Mouse (Mus musculus) lung, adult 18-20 months (tissue): ENCODE data around the gene Gprc6a.
A peak's percentile ranks its signal among the peaks of the same experiment; 100 is the strongest.

ENCODE experiments used
- DNase-seq, 2 experiments: peaks; one replicate each; pipeline ENCODE4 v3.0.0; 2022; ENCODE audit warnings: mixed read lengths in 2 of 2

Gprc6a gene

DNA sequence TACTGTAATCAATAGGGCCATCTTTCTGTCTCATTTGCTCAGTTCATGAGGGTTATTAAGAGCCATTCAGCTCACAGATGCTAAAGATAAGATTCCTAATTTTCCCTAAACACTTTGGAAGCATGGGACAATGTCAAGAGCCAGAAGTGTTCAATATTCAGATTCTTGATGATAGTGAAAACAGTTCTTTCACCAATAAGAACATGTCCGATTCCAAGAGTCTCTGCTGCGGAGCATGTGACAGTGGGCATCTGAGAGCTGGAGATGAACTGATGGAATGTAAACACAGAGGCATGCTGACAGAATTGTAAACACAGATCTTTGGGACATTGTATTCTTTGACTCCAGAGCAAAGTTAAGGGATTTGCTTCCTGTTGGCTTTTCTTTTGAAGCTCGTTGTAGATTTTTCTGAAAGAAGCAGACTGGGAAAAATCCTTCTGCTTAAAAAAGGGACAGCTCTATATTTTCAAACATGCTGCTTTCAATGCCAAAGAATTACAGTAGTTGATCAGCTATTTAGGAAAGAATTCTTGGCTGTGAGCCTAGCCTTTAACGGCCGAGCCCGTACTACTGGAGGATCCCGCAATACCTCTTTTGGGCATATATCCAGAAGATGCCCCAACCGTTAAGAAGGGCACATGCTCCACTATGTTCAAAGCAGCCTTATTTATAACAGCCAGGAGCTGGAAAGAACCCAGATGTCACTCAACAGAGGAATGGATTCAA is at the start of gene Gprc6a:
Gprc6a (minus strand) TSS at position 51 of the 726 bp plus-strand sequence.
- DNase-seq, result no peak

DNA sequence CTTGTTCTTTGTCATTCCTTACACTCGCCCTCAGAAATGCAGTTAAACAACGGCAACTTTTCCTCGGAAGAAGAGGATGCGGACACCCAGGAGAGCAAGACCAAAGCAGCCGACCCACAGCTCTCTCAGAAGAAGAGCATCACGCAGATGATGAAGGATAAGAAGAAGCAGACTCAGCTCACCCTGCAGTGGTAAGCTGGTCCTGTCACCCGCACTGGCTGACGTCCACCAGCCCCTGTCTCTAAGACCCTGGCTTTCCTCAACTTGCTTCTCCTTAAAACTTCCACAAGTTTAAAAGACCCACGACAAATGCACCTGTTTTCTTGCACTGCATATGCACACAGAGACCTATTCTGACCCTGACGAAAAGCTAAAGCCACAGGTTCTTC is 47.0 kb upstream of the Gprc6a start:
- DNase-seq, result no peak

DNA sequence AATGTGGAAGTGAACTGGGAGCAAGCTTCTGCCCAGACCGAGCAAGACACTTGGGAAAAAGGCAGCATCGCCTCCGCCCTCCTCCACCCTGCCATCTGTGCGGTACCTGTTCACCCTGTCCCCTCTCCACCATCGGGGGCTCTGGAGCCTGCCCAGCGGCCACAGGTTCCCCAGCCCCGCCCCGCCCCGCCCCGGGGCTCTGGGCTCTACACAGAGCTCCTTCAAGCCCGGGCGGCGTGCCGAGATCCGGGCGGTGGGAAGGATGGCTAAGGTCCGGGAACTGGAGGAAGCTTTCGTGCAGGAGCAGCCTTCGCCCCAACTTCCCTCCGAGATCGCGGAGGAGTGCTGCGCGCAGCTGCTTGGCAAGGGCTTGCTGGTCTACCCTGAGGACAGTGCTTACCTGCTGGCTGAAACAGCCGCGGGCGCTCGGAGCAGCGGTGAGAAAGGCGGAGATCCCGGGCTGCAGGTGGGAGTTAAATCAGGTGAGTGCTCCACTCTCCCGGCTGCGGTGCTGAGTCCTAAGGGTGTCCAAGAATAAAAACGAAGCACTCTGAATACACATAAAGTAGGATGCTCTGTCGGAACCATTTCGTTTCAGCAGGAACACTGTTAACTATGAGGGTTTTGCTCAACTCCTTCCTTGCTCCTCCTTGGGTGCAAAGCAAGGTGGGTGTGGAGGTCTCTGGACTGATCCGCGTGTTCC is 46.4 kb upstream of the Gprc6a start, which contains the start of gene Rfx6:
Rfx6 (plus strand) TSS at position 209 of the 703 bp plus-strand sequence.
- DNase-seq, result peak; percentile 3 to 4

DNA sequence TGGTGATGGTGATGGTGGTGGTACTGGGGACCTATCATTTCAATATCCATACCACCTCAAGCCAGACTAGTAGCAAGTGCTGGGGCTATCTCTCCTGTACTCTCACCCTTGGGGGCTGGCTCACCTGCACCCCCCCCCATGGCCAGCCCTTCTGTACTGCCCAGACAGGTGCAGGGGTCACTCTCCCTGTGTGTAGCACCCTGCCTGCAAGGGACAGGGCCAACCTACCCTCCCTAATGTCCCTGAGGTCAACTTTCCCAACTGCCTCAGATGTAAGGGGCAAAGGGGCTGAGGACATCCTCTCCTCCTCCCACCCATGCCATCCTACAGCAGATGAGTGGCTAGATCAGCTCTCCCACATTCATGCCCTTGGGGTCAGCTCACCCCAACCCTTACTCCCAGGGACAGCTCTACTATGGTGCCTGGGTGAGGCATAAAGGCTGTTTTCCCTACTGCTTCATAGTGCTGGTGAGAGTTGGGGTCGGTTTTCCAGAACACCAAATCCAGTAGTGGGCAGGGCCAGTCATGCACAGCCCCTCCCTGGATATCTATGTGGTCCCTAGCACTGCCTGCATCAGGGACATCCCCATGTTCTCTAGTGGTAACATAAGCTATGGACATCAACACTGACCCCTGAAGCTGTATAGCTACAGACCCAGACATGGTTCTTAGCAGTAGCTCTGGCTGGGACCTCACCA is 41.0 kb upstream of the Gprc6a start:
- no peak for DNase-seq

DNA sequence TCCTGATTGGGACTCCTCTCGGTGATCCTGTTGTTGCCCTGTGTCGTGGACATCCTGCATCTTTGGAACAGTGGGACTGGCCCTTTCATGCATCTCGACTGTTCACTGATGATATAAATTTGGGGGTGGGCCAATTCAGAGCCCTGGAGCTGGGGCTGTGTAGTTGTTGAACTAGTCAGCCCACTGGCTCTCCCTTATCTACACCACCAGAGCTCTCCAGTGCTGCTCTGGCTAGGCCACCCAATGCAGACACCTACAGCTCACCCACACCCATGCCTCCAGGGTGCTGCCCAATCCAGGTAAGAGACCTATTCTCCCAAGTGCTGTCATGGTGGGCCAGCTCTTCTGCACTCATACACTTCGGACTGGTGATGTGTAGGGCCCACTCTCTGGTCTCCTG is 40.3 kb upstream of the Gprc6a start:
- DNase-seq, result no peak

DNA sequence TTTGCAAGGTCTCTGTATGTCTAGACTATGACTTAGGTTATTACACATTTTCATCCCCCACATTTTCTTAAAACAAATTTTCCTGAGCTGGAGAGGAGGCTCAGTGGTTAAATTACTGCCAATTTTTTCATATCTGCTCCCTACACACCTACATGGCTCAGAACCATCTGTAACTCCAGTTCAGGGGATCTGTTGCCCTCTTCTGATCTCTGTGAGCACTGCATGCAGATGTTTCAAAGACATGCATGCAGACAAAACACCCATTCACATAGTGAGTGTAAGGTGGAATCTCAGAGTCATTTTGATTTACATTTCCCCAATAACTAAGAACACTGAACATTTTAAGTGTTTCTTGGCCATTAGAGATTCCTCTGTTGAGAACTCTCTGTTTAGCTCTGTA is 38.1 kb upstream of the Gprc6a start:
- DNase-seq, result no peak

DNA sequence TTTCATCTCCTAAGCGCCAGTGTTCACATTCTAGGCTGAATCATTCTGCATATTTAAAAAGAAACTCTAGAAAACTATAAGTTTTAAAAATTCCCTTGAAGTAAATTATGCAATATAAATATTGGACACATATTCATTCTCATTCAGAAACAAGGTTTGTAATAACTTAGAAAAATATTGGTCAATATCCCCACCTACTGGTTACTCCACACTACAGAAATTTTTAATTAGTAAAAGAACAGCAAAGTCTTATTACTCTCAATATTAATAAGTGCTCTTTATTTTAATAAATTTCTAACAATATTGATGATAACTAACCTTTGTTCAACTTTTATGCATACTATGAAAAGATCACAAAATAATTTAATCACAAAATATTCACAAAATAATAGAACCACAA is 26.1 kb upstream of the Gprc6a start:
- no peak for DNase-seq

DNA sequence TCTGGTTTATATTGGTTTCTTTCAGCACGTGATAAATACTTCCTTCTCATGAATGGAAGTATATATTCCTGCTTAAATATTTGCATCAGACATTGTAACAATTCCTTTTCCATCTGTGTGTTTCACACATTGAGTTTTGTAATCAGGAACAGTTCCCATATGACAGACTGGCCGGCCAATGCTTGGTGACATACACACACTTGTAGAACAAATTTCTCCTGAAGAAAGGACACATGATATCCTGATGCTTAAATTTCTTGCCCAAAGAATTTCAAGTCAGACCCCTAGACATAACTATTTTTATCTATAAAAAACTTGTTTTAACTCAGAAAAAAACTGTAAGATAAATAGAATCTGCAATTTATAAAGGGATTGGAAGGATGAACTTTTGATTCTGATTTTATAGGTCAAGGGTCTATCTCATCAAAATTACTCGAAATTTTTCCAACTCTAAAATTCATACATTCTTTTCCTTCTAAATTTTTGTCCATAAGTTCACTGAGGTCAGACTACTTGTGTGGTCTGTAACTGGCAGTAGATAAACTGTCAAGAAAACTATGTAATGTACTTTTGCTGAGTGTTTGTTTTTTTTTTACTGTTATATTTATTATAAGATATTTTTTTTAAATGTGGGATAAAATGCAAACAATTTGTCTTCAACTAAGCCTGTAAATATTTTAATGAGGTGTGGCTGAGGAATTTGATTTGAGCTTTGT is 18.4 kb upstream of the Gprc6a start:
- no peak for DNase-seq

DNA sequence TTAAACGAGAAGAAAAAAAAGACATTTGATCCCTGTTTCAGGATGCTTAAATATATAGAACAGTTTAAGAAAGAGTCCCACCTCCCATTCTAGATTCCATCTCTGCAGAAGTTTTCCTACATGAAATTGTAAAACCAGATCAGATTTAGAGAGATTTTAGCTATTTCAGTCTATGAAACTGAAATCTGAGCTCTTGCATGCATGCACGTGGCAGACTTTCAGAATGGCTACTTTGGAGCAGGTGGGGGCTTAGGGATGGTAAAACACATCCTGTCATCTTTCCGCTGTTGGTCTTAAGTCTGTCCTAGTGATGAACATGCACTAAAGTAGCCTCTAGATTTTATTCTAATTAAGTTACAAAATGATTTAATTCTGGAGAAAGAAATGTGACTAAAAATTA is 10.1 kb downstream of the Gprc6a start:
- no peak for DNase-seq

DNA sequence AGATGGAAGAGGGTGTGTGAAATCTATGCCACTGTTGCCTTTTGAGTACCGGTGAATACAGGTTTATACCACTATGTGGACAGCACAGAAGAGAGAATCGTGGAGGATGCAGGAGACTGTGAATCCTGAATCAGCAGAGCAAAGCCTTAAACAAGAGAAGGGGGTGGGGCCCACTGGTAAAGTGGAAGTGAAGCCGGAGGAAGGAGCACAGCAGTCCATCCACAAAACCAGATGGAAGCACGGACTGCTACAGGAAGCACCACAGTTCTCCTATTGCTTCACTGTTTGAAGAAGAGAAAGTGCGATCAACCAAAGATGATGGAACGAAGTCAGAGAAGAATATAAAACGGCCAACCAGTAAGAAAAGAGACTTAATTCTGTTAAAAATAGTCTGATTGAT is 11.1 kb downstream of the Gprc6a start:
- DNase-seq, result no peak

DNA sequence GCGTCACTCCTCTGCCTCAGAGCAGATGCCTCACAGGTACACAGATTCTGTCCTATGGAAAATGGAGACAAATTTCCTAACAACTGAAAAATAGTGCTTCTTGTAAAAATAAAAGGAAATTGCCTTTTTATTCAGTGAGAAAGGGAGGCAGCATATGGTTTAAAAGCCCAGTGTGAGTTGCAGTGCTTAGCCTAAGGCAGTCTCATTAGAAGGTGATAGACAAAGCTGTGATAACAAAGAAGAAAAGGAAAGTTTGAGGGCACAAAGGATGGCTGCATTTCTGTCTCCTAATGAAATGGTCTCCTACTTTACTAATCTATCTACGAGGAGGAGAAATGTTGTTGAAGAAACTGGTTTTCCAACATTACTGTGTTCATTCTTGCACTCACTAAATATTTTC is 12.7 kb downstream of the Gprc6a start:
- no peak for DNase-seq

DNA sequence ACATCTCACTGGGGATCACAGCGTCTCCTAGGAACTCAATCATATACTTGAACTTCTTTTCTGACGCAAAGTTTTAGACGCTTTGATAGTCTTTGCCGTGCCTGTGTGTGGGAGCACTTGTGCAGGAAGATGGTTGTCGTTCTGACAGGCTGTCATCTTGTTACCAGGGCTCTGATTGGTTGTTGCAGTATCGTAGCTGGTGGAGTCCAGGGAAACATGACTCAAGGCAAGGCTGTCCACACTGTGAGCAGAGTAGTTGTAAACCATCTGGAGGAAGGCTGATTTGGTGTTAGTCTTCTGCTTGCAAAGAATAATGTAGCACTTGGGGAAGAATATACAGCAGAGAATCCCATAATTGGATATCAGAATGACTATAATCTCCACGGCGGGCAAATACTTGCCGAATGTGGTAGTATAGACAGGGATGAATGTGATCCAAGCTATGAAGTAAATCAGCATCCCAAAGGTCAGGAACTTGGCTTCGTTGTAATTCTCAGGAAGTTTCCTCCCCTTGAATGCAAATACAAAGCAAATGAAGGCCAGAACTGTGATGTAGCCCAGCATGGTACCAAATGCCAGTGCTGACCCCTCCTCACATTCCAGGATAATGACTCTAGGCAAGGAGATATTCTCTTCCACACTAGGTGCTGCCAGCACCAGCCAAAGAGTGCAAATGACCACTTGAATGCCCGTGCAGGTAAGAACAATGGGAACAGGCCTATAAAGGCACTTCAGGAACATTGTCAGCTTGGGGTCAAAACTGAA is 16.3 kb downstream of the Gprc6a start:
- DNase-seq, result no peak

DNA sequence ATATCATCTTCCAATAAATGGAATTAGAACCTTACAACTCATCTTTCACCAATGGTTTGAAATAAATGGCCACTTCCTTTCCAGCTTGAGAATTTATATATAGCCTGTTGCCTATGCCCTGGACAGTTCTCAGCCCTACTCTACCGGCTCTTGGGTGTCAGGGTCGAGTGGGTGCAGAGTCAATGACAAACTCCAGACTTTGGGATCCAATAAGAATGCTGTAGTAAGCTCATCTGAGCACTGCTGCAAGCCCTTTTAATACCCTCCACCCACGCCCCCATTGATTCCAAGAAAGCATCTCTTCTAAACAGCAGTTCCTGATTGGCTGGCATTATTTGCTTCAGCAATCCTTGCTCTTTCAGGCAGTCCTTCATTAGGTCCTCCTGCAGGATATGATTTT is 17.8 kb downstream of the Gprc6a start:
- DNase-seq, result no peak

DNA sequence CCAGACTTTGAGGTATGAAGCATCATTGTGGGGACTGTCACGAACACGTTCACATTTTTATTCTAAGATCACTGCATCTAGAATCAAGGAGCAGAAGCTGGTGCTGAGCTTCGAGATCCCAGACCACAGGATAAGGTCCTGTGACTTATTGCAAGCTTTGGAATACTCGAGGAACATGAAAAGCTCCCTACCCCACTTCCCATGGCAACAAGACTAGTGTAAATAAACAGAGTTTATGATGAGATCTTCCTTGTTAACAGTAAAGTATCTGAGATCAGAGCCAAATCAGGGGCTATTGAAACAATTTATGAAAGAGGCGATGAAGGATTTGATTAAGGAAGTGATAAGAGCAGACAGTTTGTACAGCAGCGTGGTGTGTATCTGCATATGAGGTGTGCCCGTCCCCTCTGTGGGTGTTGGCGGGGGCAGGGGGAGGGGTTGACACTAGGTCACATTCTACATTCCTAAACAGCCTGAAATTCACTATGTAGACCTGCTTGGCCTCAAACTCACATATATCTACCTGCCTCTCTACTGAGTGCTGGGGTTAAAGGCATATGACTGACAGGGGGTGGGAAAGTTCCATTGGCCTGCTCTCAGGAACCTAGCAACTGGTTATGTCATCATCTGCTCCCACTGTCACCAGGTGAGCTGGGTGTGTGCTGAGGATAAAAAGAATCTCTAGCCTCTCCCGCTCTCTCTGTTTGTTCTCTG is 19.1 kb downstream of the Gprc6a start:
- DNase-seq, result no peak

DNA sequence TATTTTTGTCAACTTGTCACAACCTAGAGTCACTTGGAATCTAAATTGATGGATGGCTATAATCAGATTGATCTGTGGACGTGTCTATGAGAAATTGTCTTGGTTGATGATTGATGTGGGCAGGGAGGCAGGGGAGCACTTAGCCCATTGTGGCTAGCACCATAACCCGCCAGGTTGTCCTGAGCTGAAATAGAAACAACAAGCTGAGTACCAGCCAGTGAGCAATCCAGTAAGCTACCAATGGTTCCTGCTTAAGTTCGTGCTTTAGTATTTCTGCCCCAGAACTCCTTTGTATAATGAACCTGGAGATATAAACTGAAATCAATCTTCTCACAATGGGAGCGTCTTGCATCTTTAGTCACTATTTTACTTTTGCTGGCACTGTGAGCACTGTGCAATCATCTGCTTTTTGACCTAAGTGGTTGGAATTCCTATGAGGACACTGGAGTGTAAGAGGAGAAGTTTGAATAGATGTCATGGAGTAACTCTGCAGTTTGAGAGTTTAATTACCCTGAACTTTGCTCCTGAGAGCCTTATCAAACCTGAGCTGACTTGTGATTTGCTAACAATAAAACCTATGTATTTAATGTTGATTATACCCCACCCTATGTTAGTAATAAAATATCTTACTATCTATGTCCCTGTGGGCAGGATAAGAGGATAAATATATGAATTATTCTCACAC is 21.4 kb downstream of the Gprc6a start:
- DNase-seq, result no peak

DNA sequence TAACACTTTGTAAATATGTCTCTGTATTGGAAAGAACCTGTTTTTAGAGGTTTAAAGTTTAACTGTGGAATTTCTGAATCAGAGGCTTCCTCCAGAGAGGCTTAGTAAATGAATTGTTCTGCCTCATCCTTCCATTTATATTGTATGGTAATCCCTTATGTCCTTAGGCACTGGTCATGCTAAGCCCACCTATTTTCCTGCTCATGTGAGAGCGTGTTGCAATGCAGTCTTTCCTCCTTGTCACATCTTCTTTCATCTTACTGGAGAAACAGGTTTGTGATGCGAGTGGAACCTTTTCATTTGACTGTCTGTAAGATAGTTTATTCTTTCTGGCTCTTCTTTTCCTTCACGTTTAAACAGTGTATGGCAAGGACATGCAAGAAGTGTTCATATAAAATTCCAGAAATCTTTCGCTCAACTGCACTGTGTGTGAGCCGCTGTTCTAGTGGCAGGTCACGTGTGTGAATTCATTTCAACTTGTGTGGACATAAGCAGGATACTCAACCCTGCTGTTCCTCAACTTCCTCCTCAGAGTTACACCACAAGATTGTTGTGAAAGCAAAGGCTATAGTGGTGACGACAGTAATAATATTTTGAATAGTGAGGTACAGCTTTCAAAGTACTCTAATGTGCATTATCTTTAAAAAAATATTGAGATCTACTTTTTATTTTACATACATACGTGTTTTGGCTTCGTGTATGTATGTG is 34.2 kb downstream of the Gprc6a start:
- peak in 1 of 2 experiments; percentile 17 for DNase-seq

DNA sequence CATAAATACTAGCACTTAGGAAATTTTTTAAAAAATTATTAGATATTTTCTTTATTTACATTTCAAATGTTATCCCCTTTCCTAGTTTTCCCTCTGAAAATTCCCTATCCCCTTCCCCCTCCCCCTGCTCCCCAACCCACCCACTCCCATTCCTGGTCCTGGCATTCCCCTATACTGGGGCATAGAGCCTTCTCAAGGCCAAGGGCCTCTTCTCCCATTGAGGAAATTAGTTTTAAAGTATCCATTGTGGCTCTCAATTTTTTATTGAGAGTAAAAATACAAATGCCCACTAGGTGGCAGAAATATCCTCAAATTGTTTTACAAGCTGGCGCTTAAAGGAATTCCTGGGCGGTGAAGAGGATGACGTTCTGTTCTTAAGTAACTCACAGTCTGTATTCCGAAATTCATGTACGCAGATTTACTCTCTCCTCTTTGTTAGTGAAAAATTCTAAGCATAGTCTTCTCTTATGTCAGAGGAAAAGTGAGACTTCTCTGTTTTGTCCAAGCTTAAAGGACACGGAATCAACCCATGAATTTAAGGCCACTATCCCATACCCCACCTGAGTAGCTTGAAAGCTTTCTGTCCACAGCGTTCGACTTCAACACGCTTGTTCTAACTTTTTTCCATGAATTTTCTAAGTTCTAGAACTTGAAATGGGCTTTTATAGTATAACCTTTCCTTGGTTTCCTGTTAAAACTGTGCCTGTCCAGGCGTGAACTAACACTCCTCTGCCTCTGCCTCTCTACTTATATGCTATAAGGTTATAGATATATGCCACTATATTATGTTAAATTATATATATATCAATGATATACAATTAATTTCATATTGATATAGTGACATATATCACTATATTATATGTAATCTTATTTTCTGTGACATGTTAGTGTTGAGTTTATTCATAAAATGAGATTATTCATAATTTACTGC is 36.0 kb downstream of the Gprc6a start:
- peak in 1 of 2 experiments; percentile 38 for DNase-seq

DNA sequence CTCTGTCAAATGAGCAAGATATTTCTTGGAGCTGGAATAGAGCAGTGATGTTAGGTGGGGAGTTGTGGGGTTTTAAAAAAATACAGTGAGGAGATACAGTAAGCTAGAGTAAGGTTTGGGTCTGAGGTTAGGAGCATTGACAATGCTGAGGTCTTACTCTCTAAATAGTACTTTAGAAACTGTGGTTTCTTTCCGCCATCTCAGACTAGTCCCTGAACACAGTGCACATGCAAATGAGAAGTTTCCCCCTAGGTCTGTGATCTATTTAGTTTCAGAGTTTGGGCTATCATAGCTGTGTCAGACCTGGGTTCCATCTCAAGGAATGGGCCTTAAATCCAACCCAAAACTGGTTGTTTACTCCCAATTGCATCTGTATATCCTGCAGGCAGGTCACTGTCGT is 39.7 kb downstream of the Gprc6a start:
- DNase-seq, result no peak

DNA sequence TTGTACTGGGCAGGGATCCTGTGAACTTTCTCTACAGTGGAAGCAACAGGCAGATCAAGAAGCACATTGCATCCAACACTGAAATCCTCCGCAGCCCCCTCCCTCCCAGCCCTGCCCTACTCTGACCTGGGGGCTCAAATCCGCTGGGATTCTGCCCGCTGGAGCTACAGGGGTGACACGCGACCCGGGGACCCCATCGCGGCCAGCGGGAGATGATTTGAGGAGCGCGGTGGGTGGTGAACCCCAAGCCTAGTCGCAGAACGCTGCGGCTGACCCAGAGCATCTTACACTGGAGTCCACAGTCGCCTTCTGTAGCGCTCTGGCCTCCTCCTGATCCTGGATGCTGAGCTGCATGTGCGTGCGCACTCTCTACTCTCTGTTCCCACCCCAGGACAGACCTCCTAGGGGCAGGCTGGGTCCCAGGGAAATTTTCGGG is 41.1 kb downstream of the Gprc6a start, which contains the start of gene Fam162b:
Fam162b (minus strand) TSS at position 379 of the 436 bp plus-strand sequence.
- DNase-seq, result no peak
